Mouse (Mus musculus) CH12F3 (cell line): ENCODE results near the gene Tnrc6b.

Experiments used
- in situ Hi-C: fragments of 300-500 bp; cut with MboI; formaldehyde crosslinking; loops from 2 replicates; pipeline ENCODE4 v1.14.3; 2020; ENCODE audit warnings: low sequenced_read_pairs

Gene Tnrc6b

GRCm38 (mm10) chr15:80701481-80702257 lies 9.4 kb upstream of the Tnrc6b start:
- in situ Hi-C loops = no loop called here

GRCm38 (mm10) chr15:80702910-80703309 lies 8.2 kb upstream of the Tnrc6b start:
- in situ Hi-C loops = no loop called here

- in situ Hi-C loops = no loop called here
These were observed 7.6 kb upstream of the Tnrc6b start for GRCm38 (mm10) chr15:80703495-80703894.

- in situ Hi-C loops = no loop called here
These were observed 6.8 kb upstream of the Tnrc6b start for GRCm38 (mm10) chr15:80704267-80704666.

GRCm38 (mm10) chr15:80705828-80706549 lies 5.1 kb upstream of the Tnrc6b start:
- in situ Hi-C loops = loop anchor here (5.0 kb wide), 2 partner anchors 86 to 439 kb away; no protein-coding TSS in a partner anchor

GRCm38 (mm10) chr15:80706596-80706995 lies 4.5 kb upstream of the Tnrc6b start:
- in situ Hi-C loops = loop anchor here (5.0 kb wide), 2 partner anchors 86 to 439 kb away; no protein-coding TSS in a partner anchor

GRCm38 (mm10) chr15:80707088-80707487 lies 4.0 kb upstream of the Tnrc6b start:
- in situ Hi-C loops = loop anchor here (5.0 kb wide), 2 partner anchors 85 to 440 kb away; no protein-coding TSS in a partner anchor

- in situ Hi-C loops = loop anchor here (5.0 kb wide), 2 partner anchors 83 to 442 kb away; no protein-coding TSS in a partner anchor
These were observed 1.5 kb upstream of the Tnrc6b start for GRCm38 (mm10) chr15:80709593-80709992.

- in situ Hi-C loops = no loop called here
These were observed 881 bp upstream of the Tnrc6b start for GRCm38 (mm10) chr15:80710257-80710607.

- in situ Hi-C loops = no loop called here
These were observed 463 bp downstream of the Tnrc6b start for GRCm38 (mm10) chr15:80711401-80712151.

GRCm38 (mm10) chr15:80714299-80714698 lies 3.2 kb downstream of the Tnrc6b start:
- in situ Hi-C loops = no loop called here

- in situ Hi-C loops = no loop called here
These were observed 5.6 kb downstream of the Tnrc6b start for GRCm38 (mm10) chr15:80716631-80717135.

- in situ Hi-C loops = no loop called here
These were observed 6.3 kb downstream of the Tnrc6b start for GRCm38 (mm10) chr15:80717431-80717830.

GRCm38 (mm10) chr15:80720249-80720648 lies 9.1 kb downstream of the Tnrc6b start:
- in situ Hi-C loops = no loop called here

GRCm38 (mm10) chr15:80721861-80722260 lies 10.7 kb downstream of the Tnrc6b start:
- in situ Hi-C loops = no loop called here

GRCm38 (mm10) chr15:80722366-80722765 lies 11.3 kb downstream of the Tnrc6b start:
- in situ Hi-C loops = no loop called here

GRCm38 (mm10) chr15:80729477-80729876 lies 18.4 kb downstream of the Tnrc6b start:
- in situ Hi-C loops = no loop called here

- in situ Hi-C loops = no loop called here
These were observed 19.9 kb downstream of the Tnrc6b start for GRCm38 (mm10) chr15:80731043-80731442.

- in situ Hi-C loops = no loop called here
These were observed 20.4 kb downstream of the Tnrc6b start for GRCm38 (mm10) chr15:80731511-80731910.

GRCm38 (mm10) chr15:80732266-80733030 lies 21.3 kb downstream of the Tnrc6b start:
- in situ Hi-C loops = no loop called here
